Mouse (Mus musculus) ES-E14 (cell line): ENCODE results near the gene St8sia1. TPM values are rescaled to one million over a fixed set of nuclear protein-coding genes. Genes with fewer than 3 reads are reported as not detected.

Experiments used
- DNase-seq: peaks from one replicate; pipeline ENCODE4 v3.0.0-alpha.2; 2013; ENCODE audit warnings: low read depth, low spot score
- H3K27ac ChIP-seq: 2 replicates; pipeline ENCODE4 v1.5.1; 2012; ENCODE audit warnings: low read depth, mild to moderate bottlenecking, low read length, moderate library complexity, mixed read lengths; ENCODE audit not compliant: poor library complexity, insufficient read depth, severe bottlenecking
- H3K36me3 ChIP-seq: 2 replicates; pipeline ENCODE4 v1.6.1; 2012; ENCODE audit warnings: mild to moderate bottlenecking, low read length, moderate library complexity, mixed read lengths; ENCODE audit not compliant: control insufficient read depth, poor library complexity, insufficient read depth, severe bottlenecking
- H3K4me1 ChIP-seq, 2 experiments: fragments of 150-350 bp in 1 of 2; sonication (generic) in 1 of 2; 2 replicates each; pipeline ENCODE4 v1.6.1; 2012; ENCODE audit warnings: low read length in 2 of 2, mild to moderate bottlenecking in 1 of 2, mixed read lengths in 1 of 2; ENCODE audit not compliant: control insufficient read depth in 2 of 2, insufficient read depth in 2 of 2, poor library complexity in 1 of 2
- H3K4me3 ChIP-seq, 2 experiments: fragments of 150-350 bp in 1 of 2; sonication (generic) in 1 of 2; 2 replicates each; pipeline ENCODE4 v1.5.1; 2012; ENCODE audit warnings: low read length in 2 of 2, low read depth in 1 of 2, mild to moderate bottlenecking in 1 of 2, mixed read lengths in 1 of 2; ENCODE audit not compliant: insufficient read depth in 1 of 2, poor library complexity in 1 of 2, severe bottlenecking in 1 of 2
- H3K9ac ChIP-seq: 2 replicates; pipeline ENCODE4 v1.6.1; 2012; ENCODE audit warnings: low read depth, mild to moderate bottlenecking, low read length, mixed read lengths; ENCODE audit not compliant: poor library complexity, insufficient read depth, severe bottlenecking
- H3K9me3 ChIP-seq: fragments of 150-350 bp; sonication (generic); 2 replicates; pipeline ENCODE4 v1.6.1; 2012; ENCODE audit warnings: low read depth, mild to moderate bottlenecking, low read length; ENCODE audit not compliant: control insufficient read depth, insufficient read depth
- CHD2 ChIP-seq: IDR thresholded peaks from 2 replicates; pipeline ENCODE4 v1.6.1; 2014; ENCODE audit warnings: mild to moderate bottlenecking, low read depth, low read length, inconsistent platforms
- HCFC1 ChIP-seq: IDR thresholded peaks from 2 replicates; pipeline ENCODE4 v1.6.1; 2012; ENCODE audit warnings: low read length, inconsistent platforms, borderline replicate concordance; ENCODE audit not compliant: insufficient read depth
- MAFK ChIP-seq: IDR thresholded peaks from 2 replicates; pipeline ENCODE4 v1.6.1; 2014; ENCODE audit warnings: mild to moderate bottlenecking, low read depth, low read length, inconsistent platforms; ENCODE audit not compliant: insufficient read depth
- ZC3H11A ChIP-seq: IDR thresholded peaks from 2 replicates; pipeline ENCODE4 v1.6.1; 2012; ENCODE audit warnings: low read depth, mild to moderate bottlenecking, inconsistent platforms, low read length, borderline replicate concordance
- ZNF384 ChIP-seq: IDR thresholded peaks from 2 replicates; pipeline ENCODE4 v1.6.1; 2012; ENCODE audit warnings: low read depth, low read length, inconsistent platforms
- in situ Hi-C, 2 experiments: fragments of 600-800 bp; cut with MboI; formaldehyde crosslinking; loops; one replicate each; pipeline ENCODE4 v1.15.1; 2025; ENCODE audit warnings: low sequenced_read_pairs in 2 of 2, inconsistent platforms in 1 of 2; ENCODE audit not compliant: unreplicated experiment in 2 of 2
- total RNA-seq: library from RNA; depleted of rRNA; stranded (reverse); fragments of 300-350 nt; gene quantifications from 2 replicates; pipeline ENCODE4 v1.2.3, GENCODE M21; 2012

The St8sia1 gene
- total RNA-seq, 1 experiment, result 8.2 TPM

DNA sequence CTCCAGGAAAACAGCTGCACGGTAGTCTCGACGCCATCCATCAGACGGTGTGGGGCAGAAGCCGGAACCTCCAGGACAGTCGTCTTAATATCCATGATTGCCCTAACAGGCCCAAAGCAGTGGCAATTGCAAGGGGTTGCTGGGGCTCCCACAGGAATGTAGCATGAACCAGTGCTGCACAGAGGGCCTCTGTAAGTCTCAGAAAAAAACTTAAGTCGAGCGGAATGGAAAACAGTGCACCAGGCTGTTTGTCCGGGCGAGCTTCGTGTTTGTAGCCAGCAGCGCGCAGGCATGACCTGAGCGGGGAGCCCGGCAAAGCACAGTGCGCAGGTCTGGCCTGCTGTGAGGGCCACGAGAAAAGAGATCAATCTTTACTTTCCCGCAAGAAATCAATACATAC is 128.5 kb downstream of the St8sia1 start:
- no peaks in the 10 kb centered on the region for H3K4me1 ChIP-seq
- no peak for DNase-seq
- H3K9me3 ChIP-seq, result no peaks in the 10 kb centered on the region
- H3K4me3 ChIP-seq, result 0 out of 4 replicates have a peak overlapping the region, but pooled peaks of 1 of the 2 experiments have one; percentile 24
- no peak overlapping the region for H3K27ac ChIP-seq
- TF ChIP-seq ZC3H11A (no peak), CHD2 (no peak), MAFK (no peak), HCFC1 (no peak), ZNF384 (no peak)
- in situ Hi-C loops, result no loop called here
- no peaks in the 10 kb centered on the region for H3K36me3 ChIP-seq
- no peak overlapping the region for H3K9ac ChIP-seq

DNA sequence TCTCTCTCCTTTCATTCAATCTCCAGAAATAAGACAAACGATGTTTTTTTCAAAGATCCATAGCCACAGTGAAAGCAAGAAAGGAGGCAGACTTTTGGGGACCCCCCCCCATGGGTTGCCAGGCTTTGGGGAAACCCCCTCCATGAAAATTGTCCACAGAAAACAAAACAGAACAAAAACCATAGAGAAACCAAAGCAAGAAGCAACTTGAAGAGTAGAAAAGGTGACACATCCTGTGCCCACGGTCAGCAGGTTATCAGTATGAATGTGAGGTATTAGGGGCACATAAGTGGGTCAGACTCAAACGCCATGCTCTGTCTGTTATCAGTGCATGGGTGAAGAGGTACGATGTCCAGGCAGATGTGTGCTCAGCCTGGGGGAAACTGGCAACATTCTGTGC is 129.3 kb downstream of the St8sia1 start:
- no peak for DNase-seq
- no peak overlapping the region for H3K27ac ChIP-seq
- H3K9ac ChIP-seq, result no peak overlapping the region
- H3K4me1 ChIP-seq, result no peaks in the 10 kb centered on the region
- H3K4me3 ChIP-seq, result no peak overlapping the region
- in situ Hi-C loops, result no loop called here
- H3K9me3 ChIP-seq, result no peaks in the 10 kb centered on the region
- no peak for TF ChIP-seq HCFC1
- TF ChIP-seq ZNF384, result no peak
- TF ChIP-seq ZC3H11A, result no peak
- TF ChIP-seq MAFK, result no peak
- no peak for TF ChIP-seq CHD2
- H3K36me3 ChIP-seq, result no peaks in the 10 kb centered on the region

GRCm38 (mm10) chr6:142831706-142832105 is 132.5 kb downstream of the St8sia1 start:
- in situ Hi-C loops, result no loop called here
- DNase-seq, result no peak

GRCm38 (mm10) chr6:142831243-142831642 is 133.0 kb downstream of the St8sia1 start:
- Histone ChIP-seq H3K36me3 (0 out of 2 replicates have a peak, but pooled peaks cover 5% of the 10 kb centered on the region), H3K9ac (no peak overlapping the region), H3K27ac (no peak overlapping the region), H3K4me1 (no peaks in the 10 kb centered on the region), H3K9me3 (no peaks in the 10 kb centered on the region), H3K4me3 (no peak overlapping the region)
- in situ Hi-C loops, result no loop called here
- TF ChIP-seq HCFC1 (no peak), ZNF384 (no peak), CHD2 (no peak)
- DNase-seq, result no peak

More at GRCm38 (mm10) chr6:142831706-142832105, 132.5 kb downstream of the St8sia1 start:
- Histone ChIP-seq H3K36me3 (0 out of 2 replicates have a peak, but pooled peaks cover 5% of the 10 kb centered on the region), H3K27ac (no peak overlapping the region), H3K4me1 (no peaks in the 10 kb centered on the region), H3K4me3 (no peak overlapping the region), H3K9ac (no peak overlapping the region), H3K9me3 (no peaks in the 10 kb centered on the region)
- TF ChIP-seq HCFC1 (no peak), ZNF384 (no peak), ZC3H11A (no peak)

- 0 out of 2 replicates have a peak, but pooled peaks cover 5% of the 10 kb centered on the region for H3K36me3 ChIP-seq
- H3K4me1 ChIP-seq, result no peaks in the 10 kb centered on the region
- TF ChIP-seq ZNF384, result no peak
- TF ChIP-seq CHD2, result no peak
- TF ChIP-seq ZC3H11A, result no peak
- TF ChIP-seq HCFC1, result no peak
- TF ChIP-seq MAFK, result no peak
- in situ Hi-C loops, result no loop called here
- H3K9me3 ChIP-seq, result no peaks in the 10 kb centered on the region
- H3K27ac ChIP-seq, result no peak overlapping the region
- DNase-seq, result no peak
- H3K4me3 ChIP-seq, result no peak overlapping the region
- no peak overlapping the region for H3K9ac ChIP-seq
Measured at GRCm38 (mm10) chr6:142830221-142830620, 134.0 kb downstream of the St8sia1 start.
